Mouse (Mus musculus): Measurements from ENCODE around the gene Mprip.
A peak's percentile ranks its signal among the peaks of the same experiment; 100 is the strongest.
"Not testable (repeated sequence)": the region's sequence is repeated elsewhere in the genome, so short reads cannot be mapped to it uniquely, and the experiment has no call there.

Mprip gene

GRCm38 (mm10) chr11:59661005-59661404 is at the start of gene Mprip:
TSS of gene Mprip (plus strand) at chr11:59661305.
- no peak for DNase-seq (ENCODE audit: low read depth, low spot score)

- DNase-seq (ENCODE audit: low read depth, low spot score): no peak
Measured at GRCm38 (mm10) chr11:59611646-59612045, 49.5 kb upstream of the Mprip start.

GRCm38 (mm10) chr11:59614120-59614519 is 47.0 kb upstream of the Mprip start:
- DNase-seq (ENCODE audit: low read depth, low spot score): no peak

- DNase-seq (ENCODE audit: low read depth, low spot score): not testable (repeated sequence)
Measured at GRCm38 (mm10) chr11:59616986-59617385, 44.1 kb upstream of the Mprip start.

DNA sequence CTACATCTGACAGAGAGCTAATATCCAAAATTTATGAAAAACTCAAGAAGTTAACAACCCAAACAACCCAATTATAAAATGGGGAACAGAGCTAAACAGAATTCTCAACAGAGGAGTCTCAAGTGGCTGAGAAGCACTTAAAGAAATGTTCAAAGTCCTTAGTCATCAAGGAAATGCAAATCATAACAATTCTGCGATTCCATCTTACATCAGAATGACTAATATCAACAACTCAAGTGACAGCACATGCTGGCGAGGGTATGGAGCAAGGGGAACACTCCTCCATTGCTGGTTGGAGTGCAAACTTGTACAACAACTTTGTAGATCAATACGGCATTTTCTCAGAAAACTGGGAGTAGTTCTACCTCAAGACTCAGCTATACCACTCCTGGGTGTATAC is 38.9 kb upstream of the Mprip start:
- no peak for DNase-seq (ENCODE audit: low read depth, low spot score)

DNA sequence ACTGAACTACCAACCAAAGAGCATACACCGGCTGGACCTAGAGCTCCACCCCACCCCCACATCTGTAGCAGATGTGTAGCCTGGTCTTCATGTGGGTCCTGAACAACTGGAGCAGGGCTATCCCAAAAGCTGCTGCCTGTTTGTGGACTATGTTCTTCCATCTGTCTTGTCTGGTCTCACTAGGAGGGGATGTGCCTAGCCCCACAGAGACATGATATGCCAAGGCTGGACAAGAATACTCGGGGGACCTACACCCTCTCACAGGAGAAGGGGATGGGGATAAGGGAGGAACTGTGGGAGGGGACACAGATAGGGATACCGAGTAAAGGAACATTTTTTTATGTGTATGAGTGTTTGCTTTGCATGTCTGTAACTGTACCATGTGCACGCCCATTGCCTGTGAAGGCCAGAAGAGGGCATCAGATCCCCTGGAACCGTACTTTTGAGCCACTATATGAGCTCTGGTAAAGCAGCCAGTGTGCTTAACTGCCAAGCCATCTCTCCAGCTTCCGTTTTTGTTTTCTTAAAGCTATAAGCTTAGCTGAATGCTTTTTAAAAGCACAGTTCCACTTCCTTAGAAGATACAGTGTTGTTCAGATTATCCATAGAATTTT is 37.0 kb upstream of the Mprip start:
- peak; percentile 52 for DNase-seq (ENCODE audit: low read depth, low spot score)

GRCm38 (mm10) chr11:59626192-59626591 is 34.9 kb upstream of the Mprip start:
- no peak for DNase-seq (ENCODE audit: low read depth, low spot score)

- DNase-seq (ENCODE audit: low read depth, low spot score): peak; percentile 15
Measured at GRCm38 (mm10) chr11:59628177-59628576, 32.9 kb upstream of the Mprip start.

DNA sequence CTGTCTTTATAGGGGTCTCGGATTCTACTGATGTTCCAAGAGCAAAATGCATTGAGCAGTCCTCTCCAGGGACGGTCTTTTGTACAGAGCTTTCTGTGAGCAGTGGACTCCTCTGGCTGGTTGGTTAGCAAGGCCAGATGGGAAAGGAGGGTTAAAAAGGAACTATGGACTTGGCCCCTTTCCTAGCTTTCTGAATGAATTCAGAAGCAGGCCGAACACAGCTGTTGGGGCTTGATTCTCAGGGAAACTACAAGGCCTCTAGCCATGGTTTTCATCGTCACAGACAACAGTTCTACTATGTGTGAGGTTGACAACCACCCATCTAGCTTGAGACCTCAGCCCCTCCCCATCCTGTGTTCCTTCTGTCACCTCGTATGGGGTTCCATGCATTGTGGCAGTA is 31.2 kb upstream of the Mprip start:
- no peak for DNase-seq (ENCODE audit: low read depth, low spot score)

DNA sequence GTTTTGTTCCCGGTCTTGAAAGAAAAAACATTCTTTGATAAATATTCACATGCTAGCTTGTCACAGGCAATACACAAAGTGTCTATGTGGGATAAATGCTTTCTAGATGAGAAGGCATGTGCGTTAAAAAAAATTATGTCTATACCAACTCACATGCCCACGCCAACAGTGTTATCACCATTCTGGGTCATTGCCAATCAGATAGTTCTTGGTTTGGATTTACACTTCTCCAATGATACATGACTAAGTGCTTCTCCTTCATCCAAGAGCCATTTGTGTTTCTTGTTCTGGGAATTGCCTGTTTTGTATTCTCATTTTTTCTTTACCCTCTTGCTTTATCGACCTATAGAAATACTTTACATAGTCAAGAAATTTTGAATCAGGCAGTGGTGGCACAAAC is 29.1 kb upstream of the Mprip start:
- no peak for DNase-seq (ENCODE audit: low read depth, low spot score)

DNA sequence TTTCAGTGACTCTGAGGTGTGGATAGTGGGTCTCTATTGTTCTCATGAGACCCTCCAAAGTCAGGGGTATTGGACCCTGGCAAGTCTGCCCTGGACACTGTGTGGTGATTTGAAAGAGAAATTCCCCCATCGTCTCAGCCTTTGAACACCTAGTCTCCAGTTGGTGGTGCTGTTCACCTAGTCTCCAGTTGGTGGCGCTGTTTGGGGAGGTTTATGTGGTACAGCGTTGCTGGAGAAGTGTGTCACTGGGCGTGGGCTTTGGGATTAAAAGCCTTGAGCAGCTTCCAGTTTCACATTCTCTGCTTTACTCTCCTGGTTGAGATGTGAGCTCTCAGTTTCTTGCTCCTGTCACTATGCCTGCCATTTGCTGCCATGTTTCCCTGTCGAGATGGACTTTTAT is 28.1 kb upstream of the Mprip start:
- DNase-seq (ENCODE audit: low read depth, low spot score): peak; percentile 53

DNA sequence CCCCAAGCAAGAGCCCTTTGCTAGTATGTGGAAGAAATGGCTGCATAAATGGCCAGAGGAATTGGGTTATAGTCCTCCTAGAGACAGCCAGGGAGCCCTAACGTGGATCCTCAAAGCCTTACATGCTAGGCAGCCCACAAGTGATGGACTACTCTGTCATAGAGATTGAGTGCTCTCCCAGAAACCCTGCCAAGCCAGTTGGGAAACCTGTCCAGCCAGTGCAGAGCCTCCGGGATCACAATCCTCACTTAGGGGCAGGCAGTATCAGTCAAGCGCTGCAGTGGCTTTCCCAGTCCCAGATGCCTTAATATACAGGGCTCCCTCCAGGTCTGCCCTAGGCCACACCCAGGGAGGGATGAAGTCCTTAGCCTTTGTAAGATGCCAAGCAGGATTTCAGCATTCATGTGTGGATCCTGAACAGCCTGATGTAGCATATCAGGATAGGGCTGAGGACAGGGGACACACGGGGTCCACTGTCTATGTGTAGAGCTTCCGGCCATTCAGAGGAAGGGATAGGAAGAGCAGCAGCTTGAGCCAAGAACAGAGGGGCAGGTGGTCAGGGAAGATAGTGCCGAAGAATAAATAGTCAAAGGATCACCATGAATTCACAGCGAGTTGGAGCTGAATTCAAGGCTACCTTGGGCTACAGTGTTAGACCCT is 27.0 kb upstream of the Mprip start:
- DNase-seq (ENCODE audit: low read depth, low spot score): no peak

DNA sequence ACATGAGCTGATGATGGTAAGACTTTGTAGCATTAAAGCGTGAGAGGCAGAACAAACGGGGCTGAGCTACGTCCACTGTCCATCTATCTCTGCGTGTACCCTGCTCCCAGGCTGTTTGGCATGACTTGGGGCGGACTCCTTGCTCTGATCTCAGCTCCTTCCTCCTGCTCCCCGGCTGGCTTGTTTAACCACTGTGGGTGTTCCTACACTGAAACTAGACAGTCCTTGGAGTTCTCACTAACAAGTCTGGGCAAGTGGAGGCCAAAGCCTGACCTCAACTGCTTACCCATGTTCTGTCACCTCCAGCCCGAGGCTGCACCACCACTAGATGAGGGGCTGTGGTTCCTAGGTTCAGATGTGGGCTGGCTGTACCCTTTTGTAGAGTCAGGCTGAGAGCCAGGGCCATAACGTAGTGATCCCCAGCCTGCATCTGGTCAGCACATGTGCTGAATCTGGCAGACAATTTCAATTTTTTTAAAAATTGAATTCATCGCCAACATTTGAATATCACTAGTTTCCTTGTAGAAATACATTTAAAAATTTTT is 25.8 kb upstream of the Mprip start:
- no peak for DNase-seq (ENCODE audit: low read depth, low spot score)

- no peak for DNase-seq (ENCODE audit: low read depth, low spot score)
Measured at GRCm38 (mm10) chr11:59635821-59636694, 25.0 kb upstream of the Mprip start.

GRCm38 (mm10) chr11:59636695-59637414 is 24.2 kb upstream of the Mprip start:
- no peak for DNase-seq (ENCODE audit: low read depth, low spot score)

DNA sequence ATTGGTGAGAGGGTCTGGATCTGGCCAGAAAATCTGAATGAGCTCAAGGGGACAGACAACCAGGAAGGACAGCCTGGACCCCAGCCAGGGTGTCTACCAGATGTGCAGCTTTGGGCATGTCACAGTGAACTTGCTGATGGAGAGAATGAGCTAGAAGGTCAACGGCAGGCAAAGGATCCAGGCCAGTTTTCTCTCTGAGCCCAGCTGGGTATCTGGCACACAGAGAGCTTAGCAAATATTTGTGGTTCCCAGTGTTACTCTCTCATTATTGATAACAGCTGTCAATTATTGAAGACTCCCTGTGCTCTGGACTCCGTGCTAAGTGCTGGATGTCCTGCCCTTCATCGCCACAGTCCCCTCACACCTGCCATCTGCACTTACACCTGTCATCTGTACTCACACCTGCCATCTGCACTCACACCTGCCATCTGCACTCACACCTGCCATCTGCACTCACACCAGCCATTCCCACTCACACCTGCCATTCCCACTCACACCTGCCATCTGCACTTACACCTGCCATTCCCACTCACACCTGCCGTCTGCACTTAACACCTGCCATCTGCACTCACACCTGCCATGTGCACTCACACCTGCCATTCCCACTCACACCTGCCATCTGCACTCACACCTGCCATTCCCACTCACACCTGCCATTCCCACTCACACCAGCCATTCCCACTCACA is 21.0 kb upstream of the Mprip start:
- no peak for DNase-seq (ENCODE audit: low read depth, low spot score)

- DNase-seq (ENCODE audit: low read depth, low spot score): no peak
Measured at GRCm38 (mm10) chr11:59641227-59641626, 19.9 kb upstream of the Mprip start.

- DNase-seq (ENCODE audit: low read depth, low spot score): no peak
Measured at GRCm38 (mm10) chr11:59642420-59642819, 18.7 kb upstream of the Mprip start.

- DNase-seq (ENCODE audit: low read depth, low spot score): no peak
Measured at GRCm38 (mm10) chr11:59645036-59645435, 16.1 kb upstream of the Mprip start.

DNA sequence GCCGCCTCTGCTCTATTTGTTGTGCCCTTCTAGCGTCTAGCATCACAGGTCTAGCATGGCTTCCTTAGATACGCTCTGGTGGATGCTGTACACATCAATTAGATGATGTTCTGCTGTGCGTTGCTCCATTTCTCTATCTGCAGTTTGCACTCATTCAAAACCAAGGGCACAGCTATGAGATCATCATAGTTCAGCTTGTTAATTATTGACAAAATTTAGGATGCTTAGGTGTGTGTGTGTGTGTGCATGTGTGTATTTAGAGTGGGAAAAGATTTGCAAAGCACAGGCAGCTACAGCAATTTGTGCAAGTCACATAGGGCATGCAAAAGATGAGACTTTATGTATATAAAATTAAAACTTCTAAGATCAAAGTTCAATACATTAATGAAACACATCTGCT is 12.0 kb upstream of the Mprip start:
- no peak for DNase-seq (ENCODE audit: low read depth, low spot score)

DNA sequence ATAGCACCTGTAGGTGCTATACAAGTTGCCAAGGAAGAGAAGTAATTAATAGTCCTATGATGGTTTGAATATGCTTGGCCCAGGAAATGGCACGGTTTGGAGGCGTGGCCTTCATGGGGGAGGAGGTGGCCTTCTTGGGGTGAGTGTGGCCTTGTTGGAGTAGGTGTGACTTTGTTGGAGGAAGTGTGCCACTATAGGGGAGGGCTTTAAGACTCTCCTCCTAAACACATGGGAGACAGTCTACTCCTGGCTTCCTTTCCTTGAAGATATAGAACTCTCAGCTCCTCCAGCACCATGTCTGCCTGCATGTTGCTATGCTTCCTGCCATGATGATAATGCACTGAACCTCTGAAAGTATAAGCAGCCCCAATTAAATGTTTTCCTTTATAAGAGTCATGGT is 8.1 kb upstream of the Mprip start:
- peak; percentile 20 for DNase-seq (ENCODE audit: low read depth, low spot score)
